Mouse (Mus musculus): ENCODE measurements around the gene Olfr851. TPM values are rescaled to one million over a fixed set of nuclear protein-coding genes. Genes with fewer than 3 reads are reported as not detected.

Gene Olfr851
- total RNA-seq (2022): not detected

GRCm38 (mm10) chr9:19492995-19493394 is at the start of gene Olfr851:
Gene Olfr851 (plus strand): TSS chr9:19493295.
- DNase-seq: no peak

- no peak for DNase-seq
These were observed 14.9 kb upstream of the Olfr851 start, which contains the start of gene Olfr850 for GRCm38 (mm10) chr9:19478148-19478547. Gene Olfr850 (minus strand): TSS chr9:19478248.

GRCm38 (mm10) chr9:19540976-19541375 is 47.9 kb downstream of the Olfr851 start, which contains the start of gene Olfr853:
Gene Olfr853 (minus strand): TSS chr9:19541076.
- no peak for DNase-seq

Other genes with a start within 250 kb of the Olfr851 start
- not detected for gene Olfr843, start 241.3 kb upstream of the Olfr851 start, total RNA-seq (2022)
- gene Olfr844, start 176.9 kb upstream of the Olfr851 start, total RNA-seq (2022): not detected
- not detected for gene Olfr845, start 156.8 kb upstream of the Olfr851 start, total RNA-seq (2022)
- not detected for gene Olfr846, start 129.3 kb upstream of the Olfr851 start, total RNA-seq (2022)
- gene Olfr847, start 114.6 kb upstream of the Olfr851 start, total RNA-seq (2022): not detected
- not detected for gene Olfr849, start 53.0 kb upstream of the Olfr851 start, total RNA-seq (2022)
- gene Olfr850, start 15.0 kb upstream of the Olfr851 start, total RNA-seq (2022): not detected
- not detected for gene Olfr853, start 47.8 kb downstream of the Olfr851 start, total RNA-seq (2022)
- not detected for gene Olfr854, start 74.1 kb downstream of the Olfr851 start, total RNA-seq (2022)
- gene Olfr855, start 89.3 kb downstream of the Olfr851 start, total RNA-seq (2022): not detected
- gene Zfp317, start 128.8 kb downstream of the Olfr851 start, total RNA-seq (2022): 10 to 100 TPM; 23.0 to 33.8 (median 26.1) TPM
- gene Olfr857, start 216.1 kb downstream of the Olfr851 start, total RNA-seq (2022): under 1 TPM in 1 of 4 experiments, not detected in 3; 0.17 TPM